Mouse (Mus musculus): ENCODE data around the gene Serpinb6c.
"Not testable (repeated sequence)": the region's sequence is repeated elsewhere in the genome, so short reads cannot be mapped to it uniquely, and the experiment has no call there.

Gene Serpinb6c

GRCm38 (mm10) chr13:33905176-33905954, at the start of gene Serpinb6c:
TSS of gene Serpinb6c (minus strand) at chr13:33905708.
- DNase-seq (ENCODE audit: low read depth), result no peak

GRCm38 (mm10) chr13:33952947-33953346, 47.4 kb upstream of the Serpinb6c start:
- DNase-seq (ENCODE audit: low read depth), result no peak

GRCm38 (mm10) chr13:33952075-33952449, 46.6 kb upstream of the Serpinb6c start:
- DNase-seq (ENCODE audit: low read depth), result peak; percentile 19

- DNase-seq (ENCODE audit: low read depth), result peak; percentile 59
Observed at GRCm38 (mm10) chr13:33951308-33952074, 46.0 kb upstream of the Serpinb6c start.

- DNase-seq (ENCODE audit: low read depth), result peak; percentile 40
Observed at GRCm38 (mm10) chr13:33942212-33942779, 36.8 kb upstream of the Serpinb6c start.

DNA sequence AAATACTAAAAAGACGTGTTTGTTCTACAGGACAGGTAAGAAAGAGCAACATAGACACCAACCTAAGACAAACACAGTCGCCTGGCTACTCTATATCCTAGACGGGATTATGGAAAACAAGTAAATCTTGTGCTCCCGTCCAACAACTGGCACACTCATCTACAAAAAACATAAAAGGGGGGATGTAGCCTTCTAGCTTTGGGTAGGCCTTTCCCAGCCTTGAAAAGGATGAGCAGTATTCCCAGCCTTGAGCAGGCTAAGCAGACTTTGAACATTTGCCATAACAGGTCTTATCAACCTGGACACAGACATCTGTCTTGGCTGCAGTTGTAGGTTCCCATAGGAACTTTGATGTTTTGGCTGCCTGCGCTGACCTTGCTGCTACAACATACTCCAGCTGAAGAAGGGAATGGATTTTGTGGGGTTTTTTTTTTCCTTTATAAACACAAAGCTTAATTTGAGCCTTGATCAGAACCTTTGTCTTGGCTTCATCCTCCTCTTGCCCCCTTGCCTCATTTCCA, 35.8 kb upstream of the Serpinb6c start:
- no peak for DNase-seq (ENCODE audit: low read depth)

DNA sequence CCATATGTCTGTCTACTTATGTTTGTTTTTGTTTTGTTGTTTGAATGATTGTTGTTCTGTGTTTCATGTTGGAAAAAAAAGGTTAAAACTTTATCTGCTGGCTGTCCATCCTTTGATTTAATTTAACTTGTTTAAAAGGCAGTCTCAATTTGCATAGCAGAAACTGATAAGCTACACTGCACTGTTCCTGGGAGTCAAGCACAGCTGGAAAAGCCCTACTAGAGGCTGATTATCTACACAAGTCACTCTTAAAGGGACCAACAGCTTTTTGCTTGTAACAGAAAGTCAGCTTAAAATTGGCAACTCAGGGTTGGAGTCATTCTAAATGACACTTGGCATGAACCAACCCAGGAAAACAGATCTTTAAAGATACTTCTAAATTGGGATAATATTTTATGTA, 32.1 kb upstream of the Serpinb6c start:
- DNase-seq (ENCODE audit: low read depth), result not testable (repeated sequence)

DNA sequence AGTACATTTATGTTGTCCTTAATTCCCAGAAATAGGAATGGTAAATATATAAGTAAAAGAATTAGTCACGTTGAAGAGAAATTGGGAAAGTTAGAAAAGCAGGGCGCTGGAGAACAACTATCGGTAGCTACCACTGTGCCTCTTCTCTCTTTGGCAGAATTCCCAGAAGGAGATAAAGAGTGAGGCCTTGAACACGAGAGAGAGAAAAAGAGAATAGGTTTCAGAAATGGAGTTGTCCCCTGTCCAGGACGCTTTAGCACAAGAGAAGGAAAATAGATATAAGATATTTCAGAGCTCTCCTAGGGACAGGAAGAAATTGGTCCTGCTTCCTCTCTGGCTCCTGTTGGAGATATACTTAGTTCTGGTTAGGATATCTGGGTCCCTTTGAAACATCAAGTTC, 31.6 kb upstream of the Serpinb6c start:
- no peak for DNase-seq (ENCODE audit: low read depth)

DNA sequence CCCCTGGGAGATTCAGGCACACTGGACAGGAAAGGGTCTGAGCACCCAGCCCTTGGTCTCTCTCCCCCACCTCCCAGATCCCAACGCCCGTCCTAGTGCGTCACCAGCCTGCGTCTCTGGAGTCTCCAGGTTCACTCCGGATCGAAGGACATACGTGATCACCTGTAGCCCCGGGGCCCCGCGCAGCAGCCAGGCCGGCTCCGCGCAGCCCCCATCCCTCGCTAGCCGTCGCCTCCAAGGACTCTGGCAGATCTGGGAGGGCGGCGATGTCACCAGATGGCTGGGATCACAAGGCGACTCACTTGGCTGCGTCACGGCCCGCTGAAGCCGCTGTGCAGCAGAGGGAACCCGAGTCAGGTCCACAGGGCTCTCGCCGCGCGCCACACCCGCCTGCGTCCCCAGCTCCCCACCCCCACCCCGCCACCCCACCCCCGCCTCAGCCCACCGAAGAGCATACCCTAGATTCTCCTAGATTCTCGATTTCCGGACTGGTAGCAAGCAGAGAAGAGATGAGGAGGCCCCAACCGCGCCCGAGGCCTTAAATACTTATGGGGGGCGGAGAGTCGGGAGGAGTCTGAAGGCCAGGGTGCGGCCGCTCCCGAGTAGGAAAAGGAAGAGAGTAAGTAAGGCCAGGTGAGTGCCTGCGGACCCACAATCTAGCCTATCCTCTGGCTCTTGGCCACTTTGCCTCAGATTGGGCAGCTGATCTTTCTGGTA, 30.1 kb upstream of the Serpinb6c start:
- DNase-seq (ENCODE audit: low read depth), result peak; percentile 81

DNA sequence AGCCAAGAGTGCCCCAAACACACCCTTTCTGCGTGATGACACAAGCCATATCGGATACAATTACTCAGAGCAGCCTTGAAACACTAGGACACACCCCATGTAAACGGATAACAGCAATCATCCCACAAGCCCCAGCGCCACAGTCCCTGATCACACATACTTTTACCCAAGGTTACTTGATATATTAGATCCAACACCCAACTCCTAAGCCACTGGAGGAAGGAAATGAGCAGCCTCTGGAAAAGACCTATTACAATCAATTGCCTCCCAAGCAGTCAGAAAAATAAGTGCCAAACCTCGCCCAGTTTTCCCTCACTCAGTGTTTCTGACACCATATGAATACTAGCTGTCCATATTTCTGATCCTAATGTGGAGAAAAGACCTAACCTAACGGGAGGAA, 29.2 kb upstream of the Serpinb6c start:
- DNase-seq (ENCODE audit: low read depth), result peak; percentile 50

DNA sequence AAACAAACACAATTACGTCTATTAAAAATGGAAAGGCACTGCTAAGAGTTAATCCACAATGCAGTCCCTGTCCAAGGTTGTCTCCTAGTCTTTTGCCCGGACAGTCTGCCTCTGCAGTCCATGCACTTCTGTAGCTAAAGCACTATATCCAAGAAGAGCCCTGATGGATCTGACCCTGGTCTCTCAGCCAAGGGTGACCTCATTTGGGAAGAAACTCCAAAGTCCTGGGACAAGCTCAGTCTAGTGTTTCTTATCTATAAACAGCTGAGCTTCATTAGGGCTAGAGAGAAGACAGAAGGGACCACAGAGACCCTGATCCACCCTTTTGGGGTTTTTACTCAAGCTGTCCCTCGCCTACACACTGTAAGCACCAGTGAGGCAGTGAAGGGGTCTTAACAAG, 25.4 kb upstream of the Serpinb6c start:
- DNase-seq (ENCODE audit: low read depth), result no peak

DNA sequence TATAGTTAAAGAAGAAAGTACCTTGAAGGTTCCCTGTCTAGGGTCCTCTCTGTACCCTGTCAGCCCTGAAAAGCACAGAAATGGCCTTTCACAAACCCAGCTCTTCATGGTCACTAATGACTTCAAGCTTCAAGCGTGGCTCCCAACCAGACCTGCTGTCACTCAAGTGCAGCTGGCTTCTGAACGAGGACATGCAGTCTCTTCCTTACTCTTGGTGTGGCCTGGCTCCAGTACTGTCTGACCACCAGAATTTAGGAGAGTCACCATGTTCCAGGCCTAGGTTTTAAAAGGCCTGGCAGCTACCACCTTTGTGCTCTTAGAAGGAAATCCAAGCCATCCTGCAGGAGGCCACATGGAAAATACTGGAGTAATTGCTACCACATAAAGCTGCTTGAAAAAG, 24.8 kb upstream of the Serpinb6c start:
- no peak for DNase-seq (ENCODE audit: low read depth)

DNA sequence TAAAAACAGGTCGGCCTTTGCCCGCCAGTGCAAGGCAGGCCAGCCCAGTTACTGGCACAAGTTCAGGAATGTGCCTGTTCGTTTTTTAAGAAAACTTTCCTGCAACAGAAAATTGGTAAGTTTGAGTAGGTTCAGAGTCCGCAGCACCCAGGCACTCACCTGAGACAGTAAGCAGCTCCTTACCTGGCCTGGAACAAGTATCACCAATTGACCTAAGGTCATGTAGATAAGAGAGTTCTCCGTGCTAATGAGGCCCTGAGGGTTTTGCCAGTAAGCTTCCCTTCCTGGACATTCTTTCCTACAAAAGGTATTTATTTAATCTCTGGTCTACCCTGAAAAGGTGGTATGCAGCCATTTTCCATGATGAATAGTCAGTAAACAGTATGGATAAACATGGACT, 16.2 kb upstream of the Serpinb6c start:
- DNase-seq (ENCODE audit: low read depth), result no peak

- DNase-seq (ENCODE audit: low read depth), result no peak
Observed at GRCm38 (mm10) chr13:33921041-33921440, 15.5 kb upstream of the Serpinb6c start.

DNA sequence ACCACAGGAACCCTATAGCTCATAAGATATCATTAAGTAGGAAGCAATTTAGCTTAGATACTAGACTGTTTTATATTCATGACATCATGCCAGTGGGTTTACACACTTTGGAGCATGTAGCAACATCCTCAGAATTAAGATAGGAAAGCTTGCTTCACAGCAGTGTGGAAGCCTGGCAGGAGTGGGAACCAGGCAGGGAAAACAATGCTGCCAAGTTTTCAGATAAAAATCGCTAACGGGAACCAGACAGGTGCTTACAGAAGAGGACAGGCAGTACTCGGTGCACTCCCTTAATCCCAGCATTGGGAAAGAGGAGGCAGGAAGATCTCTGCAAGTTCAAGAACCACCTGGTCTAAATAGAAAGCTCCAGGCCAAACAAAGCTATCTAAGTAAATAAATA, 1.3 kb upstream of the Serpinb6c start:
- DNase-seq (ENCODE audit: low read depth), result no peak

GRCm38 (mm10) chr13:33903290-33903689, 2.2 kb downstream of the Serpinb6c start:
- no peak for DNase-seq (ENCODE audit: low read depth)

GRCm38 (mm10) chr13:33894207-33894606, 11.3 kb downstream of the Serpinb6c start:
- peak; percentile 68 for DNase-seq (ENCODE audit: low read depth)

GRCm38 (mm10) chr13:33843308-33843707, 62.2 kb downstream of the Serpinb6c start, which contains the start of gene Serpinb6e:
TSS of gene Serpinb6e (minus strand) at chr13:33843408.
- no peak for DNase-seq (ENCODE audit: low read depth)

DNA sequence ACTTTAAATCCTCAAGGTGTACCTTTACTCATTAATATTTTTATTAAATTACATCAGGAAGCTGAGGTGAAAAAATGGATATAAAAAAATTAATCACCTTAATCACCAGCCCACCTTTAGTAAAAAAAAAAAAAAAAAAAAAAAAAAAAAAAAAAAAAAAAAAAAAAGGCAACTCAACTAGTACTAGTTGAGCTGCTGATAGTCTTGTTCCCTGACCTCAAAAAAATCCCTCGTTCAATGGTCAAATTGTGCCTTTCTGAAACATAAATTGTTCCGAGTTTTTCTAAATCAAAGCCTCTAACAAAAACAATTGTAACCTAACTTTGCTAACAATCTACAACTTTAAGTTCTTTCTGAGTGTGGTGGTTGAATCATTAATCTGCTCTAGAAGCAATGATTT, 74.8 kb downstream of the Serpinb6c start:
- no peak for DNase-seq (ENCODE audit: low read depth)

Measured in NIH3T3 (cell line).